Mouse (Mus musculus) kidney, adult 2 months (tissue): Measurements from ENCODE around the gene C3ar1.

Experiments used
- CTCF ChIP-seq: fragments of 200-500 bp; conservative IDR thresholded peaks from 2 replicates; pipeline ENCODE4 v1.5.1; 2011; ENCODE audit warnings: low read depth, mild to moderate bottlenecking, control low read depth, low read length, moderate library complexity, mixed read lengths; ENCODE audit not compliant: insufficient read depth, insufficient read length
- POLR2A ChIP-seq: fragments of 200-500 bp; IDR thresholded peaks from one replicate; pipeline ENCODE4 v1.6.1; 2011; ENCODE audit warnings: low read depth, low read length, control low read depth

GRCm38 (mm10) chr6:122825923-122826742 is 29.8 kb downstream of the C3ar1 start:
- TF ChIP-seq CTCF (no peak), POLR2A (no peak)
